ENCODE assay signal across 11 mouse cellular contexts in genomic region chr5:118354127-118354526, GRCm38 (mm10).
DNase-seq lines count a peak whose midpoint lies in the region; ATAC-seq lines count a peak whose summit lies in the region.
"Had no signal": no experiment of that assay in that cellular context is flagged by ENCODE, and none has a peak within 500 bp of the region (broad histone marks: within the 10 kb centered on the region; RNA-seq: fewer than 3 reads in every experiment).

No protein-coding gene starts in this region.

- no peaks in the 10 kb centered on the region for H3K36me3 ChIP-seq in heart, embryonic 10.5 days
- H3K36me3 ChIP-seq in limb, embryonic 12.5 days: no peaks in the 10 kb centered on the region

- H3K27ac ChIP-seq in heart, embryonic 10.5 days: 0 out of 2 replicates have a peak overlapping the region, but pooled peaks have one; percentile 16
- 0 out of 2 replicates have a peak overlapping the region, but pooled peaks have one; percentile 17 for H3K27ac ChIP-seq in limb, embryonic 12.5 days
- H3K27ac ChIP-seq: hindbrain, embryonic 14.5 days had no signal

- ATAC-seq in limb, embryonic 12.5 days (ENCODE audit: insufficient number of reproducible peaks, insufficient read depth, low FRiP score, low TSS enrichment, low read depth): no peak
- ATAC-seq: Patski had no signal

- whole genome bisulfite sequencing in heart, embryonic 10.5 days: 29% methylated on average over 5 of the region's 5 CpGs
- 39% methylated on average over 5 of the region's 5 CpGs for WGBS in limb, embryonic 12.5 days

- no peak overlapping the region for H3K4me3 ChIP-seq in heart, embryonic 10.5 days
- H3K4me3 ChIP-seq in limb, embryonic 12.5 days (replicated peaks): no peak overlapping the region

- no peak overlapping the region; the same call in 1 of the 2 replicates for H3K9ac ChIP-seq in limb, embryonic 12.5 days (replicated peaks)
- H3K9ac ChIP-seq: hindbrain, embryonic 14.5 days; lung, embryonic 14.5 days had no signal

- H3K4me1 ChIP-seq in heart, embryonic 10.5 days: peaks cover 26% of the 10 kb centered on the region
- peaks cover 33% of the 10 kb centered on the region for H3K4me1 ChIP-seq in limb, embryonic 12.5 days (replicated peaks)

- intact Hi-C loops in heart, postnatal 14 days (cut with DNase I): no loop called here

- peaks cover 6% of the 10 kb centered on the region; the same call in 1 of the 2 replicates for H3K27me3 ChIP-seq in heart, embryonic 10.5 days (ENCODE audit: insufficient read depth, poor library complexity, severe bottlenecking)
- no peaks in the 10 kb centered on the region for H3K27me3 ChIP-seq in limb, embryonic 12.5 days
- H3K27me3 ChIP-seq: Patski had no signal

- peak overlapping the region; percentile 6; the same call in 1 of the 2 replicates for H3K4me2 ChIP-seq in limb, embryonic 12.5 days
- H3K4me2 ChIP-seq: hindbrain, embryonic 14.5 days; lung, embryonic 14.5 days had no signal

- H3K9me3 ChIP-seq in heart, embryonic 10.5 days: no peaks in the 10 kb centered on the region
- no peaks in the 10 kb centered on the region for H3K9me3 ChIP-seq in limb, embryonic 12.5 days

- DNase-seq in heart, embryonic 10.5 days (ENCODE audit: low spot score): no peak
- DNase-seq in heart, postnatal 14 days: no peak
- DNase-seq in spleen, postnatal 36 days (ENCODE audit: low spot score in 2 of 2): peak; percentile 20 to 28
- no peak for DNase-seq in spleen, adult 18-20 months
- DNase-seq in adrenal gland, adult 18-20 months (ENCODE audit: low spot score in 2 of 2): no peak
- DNase-seq in left cerebral cortex, adult 18-20 months (ENCODE audit: low spot score in 2 of 2): no peak
- no peak for DNase-seq in cerebellum, postnatal 36 days
- DNase-seq: lung, embryonic 14.5 days had no signal

Comparison
In these comparisons a context has a peak if more than half of its experiments do, and no peak if none do; other contexts are left out.
1. DNase-seq: peak in spleen, postnatal 36 days (2 of 2); none in heart, embryonic 10.5 days (single experiment), heart, postnatal 14 days (0 of 2), spleen, adult 18-20 months (0 of 2), adrenal gland, adult 18-20 months (0 of 2), left cerebral cortex, adult 18-20 months (0 of 2) and cerebellum, postnatal 36 days (0 of 2).